Mouse (Mus musculus) left cerebral cortex, adult 9 months (tissue): ENCODE data around the gene Mgat5.
A peak's percentile ranks its signal among the peaks of the same experiment; 100 is the strongest.

Experiments used
- DNase-seq, 2 experiments: peaks; one replicate each; pipeline ENCODE4 v3.0.0; 2022; ENCODE audit warnings: low spot score in 2 of 2

Mgat5 gene

DNA sequence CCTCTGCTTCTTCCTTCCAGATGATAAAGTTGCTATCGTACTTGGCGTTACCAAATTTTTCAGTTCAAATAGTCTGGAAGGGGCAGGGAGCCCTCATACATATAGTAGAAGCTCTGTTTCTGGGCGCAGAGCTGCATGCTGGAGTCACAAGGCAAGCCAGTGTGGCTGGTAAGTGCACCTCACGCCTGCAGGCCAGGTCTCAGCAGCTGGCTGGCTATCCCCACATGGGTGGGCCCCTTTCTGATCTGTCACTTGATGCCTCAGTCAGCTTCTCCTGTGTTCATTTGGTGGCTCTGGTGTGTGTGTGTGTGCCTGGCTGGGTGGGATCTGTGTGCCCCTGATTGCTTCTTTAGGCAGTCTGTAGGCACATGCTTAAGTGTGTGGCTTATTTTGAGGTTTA, 12.8 kb downstream of the Mgat5 start:
- no peak for DNase-seq

- DNase-seq = no peak
Measured at GRCm38 (mm10) chr1:127218182-127218581, 13.4 kb downstream of the Mgat5 start.

DNA sequence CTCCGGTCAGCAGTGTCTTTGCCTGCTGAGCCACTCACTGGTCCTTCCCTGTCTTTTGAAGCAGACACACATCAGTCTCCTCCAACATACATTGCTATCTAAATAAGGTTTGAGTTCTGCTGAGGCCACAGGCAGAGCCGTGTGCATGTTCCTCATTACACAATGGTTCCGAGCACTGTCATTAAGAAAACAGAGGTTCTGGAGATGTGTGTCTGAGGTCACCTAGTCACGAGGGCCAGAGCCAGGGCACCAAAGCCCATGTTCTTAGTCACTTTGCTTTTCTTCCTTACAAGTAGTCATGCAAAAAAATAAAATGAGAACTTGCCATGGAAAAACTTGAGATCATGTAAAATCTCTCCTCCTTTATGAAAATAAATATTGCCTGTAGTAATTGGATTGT, 14.3 kb downstream of the Mgat5 start:
- no peak for DNase-seq

- no peak for DNase-seq
Measured at GRCm38 (mm10) chr1:127219621-127220020, 14.8 kb downstream of the Mgat5 start.

- DNase-seq = no peak
Measured at GRCm38 (mm10) chr1:127221998-127222736, 17.4 kb downstream of the Mgat5 start.

GRCm38 (mm10) chr1:127225060-127225459, 20.2 kb downstream of the Mgat5 start:
- DNase-seq = no peak

DNA sequence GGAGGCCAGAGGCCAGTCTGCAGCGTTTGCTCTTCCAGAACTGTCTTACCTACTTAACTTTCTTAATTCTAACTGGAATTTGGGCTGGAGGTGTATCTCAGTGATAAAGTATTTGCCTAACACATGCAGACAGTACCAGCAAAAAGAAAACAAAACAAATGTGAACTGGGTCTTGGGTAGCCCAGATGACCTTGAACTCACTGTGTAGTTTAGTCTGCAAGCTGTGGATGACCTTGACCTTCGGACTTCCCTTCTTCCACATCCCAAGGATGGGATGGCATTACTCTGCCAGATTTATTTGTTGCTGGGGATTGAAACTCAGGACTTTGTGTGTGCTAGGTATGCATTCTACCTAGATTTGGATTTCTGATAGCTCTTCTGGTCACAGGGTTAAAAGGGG, 24.2 kb downstream of the Mgat5 start:
- DNase-seq = no peak

DNA sequence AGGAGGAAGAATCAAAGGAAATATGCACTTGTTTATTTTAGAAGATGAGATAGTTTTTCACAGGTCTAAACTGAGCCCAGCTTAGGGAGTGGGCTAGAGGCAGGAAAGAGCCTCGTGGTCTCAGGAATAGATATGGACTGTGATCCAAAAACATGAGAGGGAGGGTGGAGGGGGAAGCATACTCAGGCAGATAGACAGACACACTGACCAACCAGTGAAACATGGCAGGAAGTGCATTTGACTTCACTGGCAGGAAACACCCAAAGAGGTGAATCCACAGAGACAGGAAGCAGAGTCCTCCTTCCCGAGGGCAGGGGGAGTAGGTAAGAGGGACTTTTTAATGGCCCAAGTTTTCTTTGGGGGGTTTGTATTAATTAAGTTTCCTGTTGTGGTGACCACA, 25.7 kb downstream of the Mgat5 start:
- DNase-seq = no peak

GRCm38 (mm10) chr1:127233191-127233651, 28.4 kb downstream of the Mgat5 start:
- DNase-seq = no peak

DNA sequence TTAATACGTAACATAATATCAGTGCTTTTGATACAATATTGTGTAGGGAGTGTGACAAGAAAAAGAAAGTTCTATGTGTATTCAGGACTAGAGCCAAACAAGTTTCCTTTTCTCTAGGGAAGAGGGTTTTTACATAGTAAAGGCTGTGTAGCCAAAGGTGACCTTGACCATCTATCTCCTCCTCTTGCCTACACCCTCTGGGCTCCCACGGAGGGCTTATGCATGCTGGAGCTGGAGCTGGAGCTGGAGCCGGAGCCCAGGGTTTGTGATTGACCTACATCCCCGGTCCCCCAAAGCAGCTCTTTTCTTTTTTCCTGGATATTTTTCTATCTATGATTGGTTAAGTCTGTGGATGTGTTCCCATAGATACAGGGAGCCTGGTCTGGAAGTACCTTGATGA, 30.3 kb downstream of the Mgat5 start:
- no peak for DNase-seq

DNA sequence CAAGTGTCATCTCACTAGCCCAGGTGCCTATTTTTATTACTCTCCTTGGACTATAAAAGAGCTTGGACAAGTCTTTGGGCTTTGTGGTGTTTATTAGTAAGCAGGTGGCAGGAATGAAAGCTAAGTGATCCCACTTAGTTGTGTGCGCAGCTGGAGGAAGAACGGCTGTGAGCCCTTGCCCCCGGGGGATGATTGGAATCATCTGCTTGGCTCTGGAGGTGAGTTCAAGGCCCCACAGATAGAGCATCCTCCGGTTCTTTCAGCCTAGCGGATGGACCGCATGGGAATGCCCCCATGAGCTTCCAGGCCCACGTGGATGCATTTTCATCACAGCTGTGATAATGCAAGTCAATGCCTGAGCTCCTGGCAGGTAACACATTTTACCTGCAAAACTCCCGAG, 31.6 kb downstream of the Mgat5 start:
- DNase-seq = no peak

DNA sequence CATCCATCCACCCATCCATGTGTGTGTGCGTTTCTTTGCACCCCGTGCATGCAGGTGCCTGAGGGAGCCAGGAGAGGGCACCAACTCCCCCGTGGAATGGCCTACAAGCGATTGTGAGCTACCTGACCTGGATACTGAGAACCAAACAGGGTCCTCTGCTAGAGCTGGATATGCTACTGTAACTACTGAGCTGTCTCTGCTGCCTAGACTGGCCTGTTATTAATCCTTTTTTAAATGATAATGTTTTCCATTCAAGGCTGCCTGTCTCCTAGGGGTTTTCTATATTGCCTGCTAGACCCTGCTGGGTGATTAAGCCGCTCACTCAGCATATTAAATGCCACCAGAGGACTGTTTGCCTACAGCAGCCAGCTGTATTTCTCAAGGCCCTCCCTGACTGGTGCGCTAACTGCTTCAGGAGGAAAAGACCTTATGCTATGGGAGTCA, 34.1 kb downstream of the Mgat5 start:
- DNase-seq = no peak

GRCm38 (mm10) chr1:127239914-127240313, 35.1 kb downstream of the Mgat5 start:
- DNase-seq = no peak

- DNase-seq = no peak
Measured at GRCm38 (mm10) chr1:127242151-127242887, 37.5 kb downstream of the Mgat5 start.

DNA sequence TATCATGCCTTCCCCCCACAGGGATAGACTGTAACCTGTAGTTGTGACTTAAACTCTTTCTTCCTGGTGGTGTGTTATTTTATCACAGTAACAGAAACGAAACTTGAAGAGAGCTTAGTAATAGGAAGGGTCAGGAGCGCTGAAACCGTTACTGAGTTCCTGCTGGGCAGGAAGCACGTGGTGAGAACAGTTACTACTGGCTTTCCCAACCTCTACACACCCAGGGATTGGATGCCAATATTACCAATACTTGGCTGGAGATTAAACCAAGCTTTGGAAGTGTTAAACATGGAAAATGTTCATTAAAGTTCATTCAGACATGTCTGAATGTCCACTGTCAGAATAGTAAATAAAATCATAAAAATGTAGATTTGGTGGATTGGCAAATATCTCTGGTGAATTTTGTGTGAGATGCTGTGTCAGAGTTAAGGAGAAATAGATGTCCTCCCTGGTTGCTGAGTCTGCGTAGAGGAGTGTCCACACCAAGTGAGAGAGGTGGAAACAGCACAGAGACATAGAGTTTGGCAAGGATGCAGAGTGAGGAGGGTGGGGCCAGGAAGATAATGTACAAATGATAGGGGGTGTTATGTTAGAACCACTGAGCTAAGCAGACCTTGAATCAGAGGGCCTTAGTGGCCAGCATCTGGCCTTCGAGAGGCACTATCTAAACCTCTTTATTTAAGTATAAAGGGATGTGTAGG, 38.2 kb downstream of the Mgat5 start:
- no peak for DNase-seq

GRCm38 (mm10) chr1:127244054-127244770, 39.4 kb downstream of the Mgat5 start:
- DNase-seq = no peak

DNA sequence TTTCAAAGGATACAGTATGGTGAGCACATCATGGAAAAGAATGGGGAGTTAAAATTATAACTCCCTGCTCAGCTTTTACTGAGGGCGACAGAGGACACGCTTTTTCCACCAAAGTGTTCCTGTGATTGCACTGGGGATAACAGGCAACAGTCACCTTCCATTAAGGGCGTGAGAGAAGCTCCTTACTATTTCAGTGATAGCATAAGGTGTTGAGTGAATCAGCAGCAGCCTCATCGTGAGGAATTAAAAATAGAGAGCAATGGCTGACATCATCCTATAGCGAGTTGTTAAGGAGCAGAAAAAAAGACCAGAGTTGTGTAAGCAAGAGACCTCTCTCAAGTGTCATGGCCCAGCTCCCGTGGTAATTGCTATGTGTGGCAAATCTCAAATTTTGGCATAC, 41.3 kb downstream of the Mgat5 start:
- DNase-seq = peak; percentile 49 to 53

- DNase-seq = no peak
Measured at GRCm38 (mm10) chr1:127248433-127248832, 43.6 kb downstream of the Mgat5 start.

- no peak for DNase-seq
Measured at GRCm38 (mm10) chr1:127249621-127250020, 44.8 kb downstream of the Mgat5 start.

- DNase-seq = no peak
Measured at GRCm38 (mm10) chr1:127250313-127250712, 45.5 kb downstream of the Mgat5 start.

- DNase-seq = peak in 1 of 2 experiments; percentile 36
Measured at GRCm38 (mm10) chr1:127251751-127252150, 46.9 kb downstream of the Mgat5 start.

DNA sequence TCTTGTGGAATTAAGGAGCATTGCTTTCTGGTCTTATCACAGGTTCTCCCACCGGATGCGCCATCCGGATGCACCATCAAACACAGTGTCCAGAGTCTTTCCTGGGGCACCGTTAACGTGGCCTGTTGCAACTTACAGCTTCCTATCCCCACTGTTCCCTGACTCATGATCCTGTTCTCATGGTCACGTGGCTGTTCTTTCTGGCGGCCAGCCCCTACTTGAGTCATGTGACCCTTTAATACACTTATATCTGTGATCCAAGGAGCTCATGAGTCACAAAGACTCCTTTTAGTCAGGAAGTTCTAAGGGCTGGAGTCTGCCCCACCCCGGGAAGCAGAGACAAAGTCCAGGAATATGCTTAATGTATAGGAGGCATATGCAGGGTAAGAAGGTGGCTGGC, 52.2 kb downstream of the Mgat5 start:
- DNase-seq = no peak
